Mouse (Mus musculus) ovary, postnatal 36 days (tissue): Measurements from ENCODE around the gene Nt5c1a.

ENCODE experiments used
- DNase-seq: peaks from one replicate; pipeline ENCODE4 v3.0.0; 2022; ENCODE audit warnings: low spot score, mixed read lengths

Gene Nt5c1a

GRCm38 (mm10) chr4:123248971-123249567 lies 47.8 kb downstream of the Nt5c1a start:
- DNase-seq, result peak; percentile 73

GRCm38 (mm10) chr4:123252214-123252613 lies 50.9 kb downstream of the Nt5c1a start:
- no peak for DNase-seq

GRCm38 (mm10) chr4:123254617-123255016 lies 53.3 kb downstream of the Nt5c1a start:
- no peak for DNase-seq

GRCm38 (mm10) chr4:123260071-123260746 lies 58.9 kb downstream of the Nt5c1a start:
- no peak for DNase-seq

GRCm38 (mm10) chr4:123261721-123262401 lies 60.6 kb downstream of the Nt5c1a start, which contains the start of gene Pabpc4:
Pabpc4 (plus strand) TSS chr4:123262351.
- no peak for DNase-seq
